Mouse (Mus musculus): ENCODE data around the gene H2-Aa.

DNA sequence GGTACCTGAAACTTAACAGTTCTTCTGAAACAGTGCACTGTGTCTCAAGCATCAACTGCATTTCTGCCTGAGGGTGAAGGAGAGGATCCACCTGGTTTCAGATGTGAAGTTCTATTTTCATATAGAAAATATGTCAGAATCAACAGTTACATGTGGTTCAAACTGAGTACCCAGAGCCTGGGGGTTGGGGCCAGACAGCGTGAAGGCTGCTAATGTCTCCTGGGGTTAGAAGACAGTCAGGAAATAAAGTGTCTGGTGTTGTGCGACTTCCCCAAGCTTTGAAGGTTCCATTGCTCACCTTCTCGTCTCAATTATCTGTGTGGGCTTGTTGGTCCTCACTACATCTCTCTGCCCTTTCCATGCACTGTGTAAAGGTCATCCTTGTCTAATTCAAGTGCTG, 38.8 kb upstream of the H2-Aa start:
- no peak for TF ChIP-seq CTCF (IDR thresholded peaks at IDR 0.05; ENCODE audit: insufficient read depth, low read depth, low read length)
- TF ChIP-seq POLR2A (IDR thresholded peaks at IDR 0.05; ENCODE audit: insufficient read depth, low read depth, low read length), result no peak

Measured in olfactory bulb, adult 2 months (tissue).